8 mouse cellular contexts compared by ENCODE assay signal in the genomic region with DNA sequence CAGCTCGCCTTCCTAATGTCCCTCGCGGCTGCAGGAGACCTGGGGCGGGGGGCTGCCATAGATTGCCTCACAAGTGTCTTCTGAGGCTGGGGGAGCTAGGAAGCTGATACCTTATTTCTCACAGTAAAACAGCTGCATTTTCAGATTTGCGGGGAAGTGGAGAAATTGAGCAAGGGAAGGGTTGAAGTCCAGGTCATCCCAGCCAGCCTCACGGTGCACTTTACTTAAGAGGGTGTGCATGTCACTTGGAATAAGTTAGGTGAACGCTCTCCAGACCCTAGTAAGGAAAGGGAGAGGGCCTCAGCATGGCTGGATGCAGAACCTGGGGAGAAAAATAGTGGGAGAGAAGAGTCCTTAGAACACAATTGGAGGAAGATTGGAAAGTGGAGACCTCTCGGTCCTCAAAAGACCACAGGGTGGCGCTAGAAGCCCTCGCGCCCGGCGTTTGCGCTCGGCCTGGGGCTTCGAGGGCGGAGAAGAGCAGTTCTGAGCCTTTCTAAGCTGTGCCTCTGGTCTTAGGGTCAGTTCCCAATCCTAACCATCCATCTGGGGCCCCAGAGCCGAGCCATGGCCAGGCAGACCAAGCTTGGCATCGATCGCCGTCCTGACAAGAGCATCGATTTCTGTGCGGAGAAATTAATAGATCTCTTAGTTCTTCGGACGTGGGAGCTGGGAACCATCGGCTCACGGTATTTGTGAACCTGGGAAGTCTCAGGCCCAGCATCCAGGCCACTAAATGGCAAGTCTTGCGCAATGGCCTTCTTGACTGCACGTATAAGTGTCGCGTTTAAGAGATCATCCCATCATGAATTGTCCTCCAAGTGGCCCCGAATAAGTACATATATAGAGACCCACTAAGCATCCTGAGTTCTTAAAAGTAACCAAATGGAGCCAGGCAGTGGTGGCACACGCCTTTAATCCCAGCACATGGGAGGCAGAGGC. TPM values are rescaled to one million over a fixed set of nuclear protein-coding genes. Genes with fewer than 3 reads are reported as not detected.
DNase-seq lines count a peak whose midpoint lies in the region; ATAC-seq and TF ChIP-seq lines count a peak whose summit lies in the region.

No protein-coding gene starts in this region.

- H3K9ac ChIP-seq in heart, adult 2 months (ENCODE audit: low read depth, low read length) = no peak overlapping the region
- no peak overlapping the region for H3K9ac ChIP-seq in forebrain, postnatal 0 days
- peak overlapping the region; percentile 64 for H3K9ac ChIP-seq in hindbrain, embryonic 13.5 days

- no peak overlapping the region for H3K27ac ChIP-seq in heart, adult 2 months
- H3K27ac ChIP-seq in cerebellum, adult 2 months (ENCODE audit: insufficient read depth, low read length) = no peak overlapping the region
- H3K27ac ChIP-seq in forebrain, postnatal 0 days (ENCODE audit: low read depth, low read length) = no peak overlapping the region
- H3K27ac ChIP-seq in hindbrain, embryonic 13.5 days = no peak overlapping the region

- no peak for TF ChIP-seq EP300 in heart, adult 2 months (IDR thresholded peaks at IDR 0.05; ENCODE audit: insufficient read depth, low read depth, low read length)

- peak overlapping the region; percentile 50 for H3K4me2 ChIP-seq in forebrain, postnatal 0 days (ENCODE audit: low read depth)
- H3K4me2 ChIP-seq in hindbrain, embryonic 13.5 days = peak overlapping the region; percentile 59

- no peaks in the 10 kb centered on the region for H3K9me3 ChIP-seq in forebrain, postnatal 0 days (ENCODE audit: low read length)
- no peaks in the 10 kb centered on the region for H3K9me3 ChIP-seq in hindbrain, embryonic 13.5 days
- no peaks in the 10 kb centered on the region for H3K9me3 ChIP-seq in megakaryocyte, embryonic 14.5 days

- DNase-seq in heart, adult 2 months = peak; percentile 57 to 75
- DNase-seq in heart, postnatal 25 days (ENCODE audit: low spot score) = no peak
- DNase-seq in cerebellum, adult 2 months = peak; percentile 32 to 41
- peak; percentile 71 for DNase-seq in forebrain, postnatal 0 days
- peak; percentile 40 to 49 for DNase-seq in left cerebral cortex, postnatal 14 days (ENCODE audit: low spot score in 2 of 2)
- peak; percentile 68 for DNase-seq in right cerebral cortex, postnatal 4 days

- peak; percentile 58; the same call in 1 of the 2 replicates for ATAC-seq in forebrain, postnatal 0 days
- ATAC-seq in hindbrain, embryonic 13.5 days (ENCODE audit: low FRiP score) = no peak

- H3K79me2 ChIP-seq in heart, adult 2 months (replicated peaks; ENCODE audit: control insufficient read depth, insufficient read depth, low read length) = no peaks in the 10 kb centered on the region

- 15% methylated on average over 33 of the region's 33 CpGs for whole genome bisulfite sequencing in heart, adult 2 months
- WGBS in cerebellum, adult 2 months = 15% methylated on average over 33 of the region's 33 CpGs
- WGBS in forebrain, postnatal 0 days = 14% methylated on average over 33 of the region's 33 CpGs
- 14% methylated on average over 33 of the region's 33 CpGs for WGBS in hindbrain, embryonic 13.5 days

- H3K4me3 ChIP-seq in heart, adult 2 months = no peak overlapping the region
- H3K4me3 ChIP-seq in cerebellum, adult 2 months (replicated peaks; ENCODE audit: insufficient read depth, low read depth, low read length) = peak overlapping the region; percentile 6
- peak overlapping the region; percentile 30 for H3K4me3 ChIP-seq in forebrain, postnatal 0 days (ENCODE audit: low read depth, low read length)
- H3K4me3 ChIP-seq in hindbrain, embryonic 13.5 days = peak overlapping the region; percentile 38
- H3K4me3 ChIP-seq in megakaryocyte, embryonic 14.5 days (replicated peaks) = peak overlapping the region; percentile 75

- peak; percentile 87 for TF ChIP-seq CTCF in heart, adult 2 months (IDR thresholded peaks at IDR 0.05)
- TF ChIP-seq CTCF in cerebellum, adult 2 months (IDR thresholded peaks at IDR 0.05; ENCODE audit: borderline replicate concordance, insufficient read depth, low read depth, low read length) = peak; percentile 64
- peak; percentile 71 for TF ChIP-seq CTCF in forebrain, postnatal 0 days (IDR thresholded peaks at IDR 0.05; ENCODE audit: low read depth)

- H3K27me3 ChIP-seq in heart, adult 2 months (ENCODE audit: control insufficient read depth, insufficient read depth, low read length) = peaks cover 19% of the 10 kb centered on the region
- H3K27me3 ChIP-seq in cerebellum, adult 2 months (ENCODE audit: control insufficient read depth, insufficient read depth, low read length) = peaks cover 6% of the 10 kb centered on the region; the same call in 1 of the 2 replicates
- H3K27me3 ChIP-seq in forebrain, postnatal 0 days (ENCODE audit: insufficient read depth, low read length) = peaks cover 70% of the 10 kb centered on the region
- peaks cover 99% of the 10 kb centered on the region for H3K27me3 ChIP-seq in hindbrain, embryonic 13.5 days
- H3K27me3 ChIP-seq in megakaryocyte, embryonic 14.5 days (replicated peaks) = peaks cover 98% of the 10 kb centered on the region

- intact Hi-C loops in heart, adult 2 months (cut with DNase I) = loop anchor here (1.0 kb wide), 2 partner anchors 21 to 43 kb away; no protein-coding TSS in a partner anchor
- intact Hi-C loops in heart, postnatal 25 days (cut with DNase I) = loop anchor here (1.0 to 2.0 kb wide), 3 partner anchors 21 to 65 kb away; no protein-coding TSS in a partner anchor
- intact Hi-C loops in left cerebral cortex, postnatal 14 days (cut with DNase I) = loop anchor here (5.0 kb wide), 1 partner anchor 42 kb away; no protein-coding TSS in a partner anchor

- peaks cover 1% of the 10 kb centered on the region; the same call in 1 of the 2 replicates for H3K4me1 ChIP-seq in heart, adult 2 months (ENCODE audit: control insufficient read depth, insufficient read depth, low read length)
- H3K4me1 ChIP-seq in cerebellum, adult 2 months (ENCODE audit: control insufficient read depth, insufficient read depth, low read length) = no peaks in the 10 kb centered on the region
- no peaks in the 10 kb centered on the region for H3K4me1 ChIP-seq in forebrain, postnatal 0 days (ENCODE audit: insufficient read depth)
- peaks cover 50% of the 10 kb centered on the region for H3K4me1 ChIP-seq in hindbrain, embryonic 13.5 days (replicated peaks)
- H3K4me1 ChIP-seq in megakaryocyte, embryonic 14.5 days = peaks cover 25% of the 10 kb centered on the region

- H3K36me3 ChIP-seq in heart, adult 2 months (ENCODE audit: control insufficient read depth, insufficient read depth, low read length) = no peaks in the 10 kb centered on the region
- H3K36me3 ChIP-seq in forebrain, postnatal 0 days (ENCODE audit: insufficient read depth) = no peaks in the 10 kb centered on the region
- no peaks in the 10 kb centered on the region for H3K36me3 ChIP-seq in hindbrain, embryonic 13.5 days
- H3K36me3 ChIP-seq in megakaryocyte, embryonic 14.5 days (replicated peaks; ENCODE audit: low read length) = no peaks in the 10 kb centered on the region

- TF ChIP-seq POLR2A in heart, adult 2 months (IDR thresholded peaks at IDR 0.05; ENCODE audit: insufficient read depth, low read depth, low read length) = no peak
- TF ChIP-seq POLR2A in cerebellum, adult 2 months (IDR thresholded peaks at IDR 0.05; ENCODE audit: borderline replicate concordance, insufficient read depth, low read length) = no peak

RNA-seq across cellular contexts. Expression of a gene that starts 0.6 kb away (rescaled TPM):
- under 1 TPM; 0.14 to 0.16 TPM for total RNA-seq in heart, adult 2 months (2021)
- polyA plus RNA-seq in heart, adult 2 months (2012; rRNA removed) = 0.38 and 0.57 TPM in 2 replicates
- under 1 TPM; 0.17 to 0.18 TPM for total RNA-seq in heart, postnatal 25 days (2021)
- polyA plus RNA-seq in cerebellum, adult 2 months (2012; rRNA removed) = 2.5 and 2.8 TPM in 2 replicates
- total RNA-seq in forebrain, postnatal 0 days (2014; rRNA removed) = 1.5 and 2.2 TPM in 2 replicates
- polyA plus RNA-seq in forebrain, postnatal 0 days (2015; fragmentation: Nextera tagmentation; extraction: Ambion mirVana) = 1.7 and 2.9 TPM in 2 replicates
- 29.2 and 40.2 TPM in 2 replicates for polyA plus RNA-seq in hindbrain, embryonic 13.5 days (2015; fragmentation: Nextera tagmentation; extraction: Ambion mirVana)
- total RNA-seq in left cerebral cortex, postnatal 14 days (2021) = under 1 TPM in 1 of 2 experiments, not detected in 1; 0.61 TPM
- polyA plus RNA-seq in megakaryocyte, embryonic 14.5 days (2012; ENCODE audit: insufficient read depth, low replicate concordance) = not detected in 2 replicates

RNA-seq across cellular contexts. Expression of a gene that starts 1.1 kb away (rescaled TPM):
- under 1 TPM in 1 of 2 experiments, not detected in 1; 0.05 TPM for total RNA-seq in heart, adult 2 months (2021)
- polyA plus RNA-seq in heart, adult 2 months (2012; rRNA removed) = 0.04 TPM in 1 of 2 replicates, not detected in the other
- total RNA-seq in heart, postnatal 25 days (2021) = under 1 TPM in 1 of 2 experiments, not detected in 1; 0.08 TPM
- polyA plus RNA-seq in cerebellum, adult 2 months (2012; rRNA removed) = 1.3 and 1.4 TPM in 2 replicates
- total RNA-seq in forebrain, postnatal 0 days (2014; rRNA removed) = 0.54 and 8.7 TPM in 2 replicates
- 0.23 TPM in 2 replicates for polyA plus RNA-seq in forebrain, postnatal 0 days (2015; fragmentation: Nextera tagmentation; extraction: Ambion mirVana)
- 1.4 TPM in 2 replicates for polyA plus RNA-seq in hindbrain, embryonic 13.5 days (2015; fragmentation: Nextera tagmentation; extraction: Ambion mirVana)
- under 1 TPM; 0.57 to 0.66 TPM for total RNA-seq in left cerebral cortex, postnatal 14 days (2021)
- polyA plus RNA-seq in megakaryocyte, embryonic 14.5 days (2012; ENCODE audit: insufficient read depth, low replicate concordance) = not detected in 2 replicates

RNA-seq across cellular contexts. Expression of a gene that starts 28.5 kb away (rescaled TPM):
- 10 to 100 TPM; 17.1 to 18.7 TPM for total RNA-seq in heart, adult 2 months (2021)
- 42.5 and 45.0 TPM in 2 replicates for polyA plus RNA-seq in heart, adult 2 months (2012; rRNA removed)
- 10 to 100 TPM; 17.9 to 21.7 TPM for total RNA-seq in heart, postnatal 25 days (2021)
- 7.4 and 8.5 TPM in 2 replicates for polyA plus RNA-seq in cerebellum, adult 2 months (2012; rRNA removed)
- total RNA-seq in forebrain, postnatal 0 days (2014; rRNA removed) = 10.4 and 12.3 TPM in 2 replicates
- 4.3 and 4.9 TPM in 2 replicates for polyA plus RNA-seq in forebrain, postnatal 0 days (2015; fragmentation: Nextera tagmentation; extraction: Ambion mirVana)
- 9.8 and 11.0 TPM in 2 replicates for polyA plus RNA-seq in hindbrain, embryonic 13.5 days (2015; fragmentation: Nextera tagmentation; extraction: Ambion mirVana)
- total RNA-seq in left cerebral cortex, postnatal 14 days (2021) = 1 to 10 TPM; 7.3 to 9.1 TPM
- polyA plus RNA-seq in megakaryocyte, embryonic 14.5 days (2012; ENCODE audit: insufficient read depth, low replicate concordance) = 164 and 715 TPM in 2 replicates

RNA-seq across cellular contexts. Expression of a gene that starts 47.2 kb away (rescaled TPM):
- total RNA-seq in heart, adult 2 months (2021) = under 1 TPM; 0.36 to 0.47 TPM
- polyA plus RNA-seq in heart, adult 2 months (2012; rRNA removed) = 0.26 and 1.1 TPM in 2 replicates
- under 1 TPM; 0.16 to 0.17 TPM for total RNA-seq in heart, postnatal 25 days (2021)
- 0.47 and 0.70 TPM in 2 replicates for polyA plus RNA-seq in cerebellum, adult 2 months (2012; rRNA removed)
- 2.2 and 3.0 TPM in 2 replicates for total RNA-seq in forebrain, postnatal 0 days (2014; rRNA removed)
- polyA plus RNA-seq in forebrain, postnatal 0 days (2015; fragmentation: Nextera tagmentation; extraction: Ambion mirVana) = 0.77 and 1.6 TPM in 2 replicates
- 0.43 and 0.71 TPM in 2 replicates for polyA plus RNA-seq in hindbrain, embryonic 13.5 days (2015; fragmentation: Nextera tagmentation; extraction: Ambion mirVana)
- under 1 TPM; 0.21 to 0.55 TPM for total RNA-seq in left cerebral cortex, postnatal 14 days (2021)
- polyA plus RNA-seq in megakaryocyte, embryonic 14.5 days (2012; ENCODE audit: insufficient read depth, low replicate concordance) = 7.0 and 16.6 TPM in 2 replicates

RNA-seq across cellular contexts. Expression of a gene that starts 50.9 kb away (rescaled TPM):
- total RNA-seq in heart, adult 2 months (2021) = under 1 TPM; 0.05 to 0.27 TPM
- 0.41 and 0.70 TPM in 2 replicates for polyA plus RNA-seq in heart, adult 2 months (2012; rRNA removed)
- total RNA-seq in heart, postnatal 25 days (2021) = under 1 TPM in 1 of 2 experiments, not detected in 1; 0.08 TPM
- polyA plus RNA-seq in cerebellum, adult 2 months (2012; rRNA removed) = 0.05 TPM in 2 replicates
- total RNA-seq in forebrain, postnatal 0 days (2014; rRNA removed) = not detected in 2 replicates
- not detected in 2 replicates for polyA plus RNA-seq in forebrain, postnatal 0 days (2015; fragmentation: Nextera tagmentation; extraction: Ambion mirVana)
- polyA plus RNA-seq in hindbrain, embryonic 13.5 days (2015; fragmentation: Nextera tagmentation; extraction: Ambion mirVana) = not detected in 2 replicates
- total RNA-seq in left cerebral cortex, postnatal 14 days (2021) = not detected
- polyA plus RNA-seq in megakaryocyte, embryonic 14.5 days (2012; ENCODE audit: insufficient read depth, low replicate concordance) = 0.12 TPM in 1 of 2 replicates, not detected in the other
